Mouse (Mus musculus): ENCODE results near the gene Samd4b. TPM values are rescaled to one million over a fixed set of nuclear protein-coding genes. Genes with fewer than 3 reads are reported as not detected.

Samd4b gene
- polyA plus RNA-seq, 1 experiment from 2014 or later = 40.2 TPM

DNA sequence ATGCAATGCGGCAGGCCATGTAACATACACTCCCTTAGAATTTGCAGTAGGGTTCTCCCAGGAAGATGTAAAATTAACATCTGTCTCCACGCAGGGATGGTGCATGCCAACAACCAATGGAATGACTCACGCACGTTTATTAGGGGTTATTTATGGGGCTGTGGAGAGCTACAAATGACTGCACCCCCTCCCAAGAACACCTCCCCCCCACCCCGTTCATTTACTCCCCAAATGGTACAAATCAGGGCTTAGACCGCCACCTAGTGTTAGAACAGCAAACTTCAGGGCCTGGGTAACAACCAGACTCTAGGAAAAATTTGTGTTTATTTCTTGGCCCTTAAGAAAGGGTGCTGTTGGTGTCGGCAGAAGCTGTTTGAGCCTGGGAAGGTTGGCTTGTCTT is 3.7 kb upstream of the Samd4b start:
- Histone ChIP-seq H3K36me3 (no peaks in the 10 kb centered on the region), H3K27me3 (ENCODE audit: low read depth, poor library complexity, severe bottlenecking) (no peaks in the 10 kb centered on the region), H3K27ac (no peak overlapping the region), H3K4me1 (peaks cover 7% of the 10 kb centered on the region), H3K4me3 (no peak overlapping the region), H3K9me3 (replicated peaks) (no peaks in the 10 kb centered on the region)
- DNase-seq (ENCODE audit: low spot score) = peak; percentile 72
- 26% methylated on average over 7 of the region's 7 CpGs for WGBS

DNA sequence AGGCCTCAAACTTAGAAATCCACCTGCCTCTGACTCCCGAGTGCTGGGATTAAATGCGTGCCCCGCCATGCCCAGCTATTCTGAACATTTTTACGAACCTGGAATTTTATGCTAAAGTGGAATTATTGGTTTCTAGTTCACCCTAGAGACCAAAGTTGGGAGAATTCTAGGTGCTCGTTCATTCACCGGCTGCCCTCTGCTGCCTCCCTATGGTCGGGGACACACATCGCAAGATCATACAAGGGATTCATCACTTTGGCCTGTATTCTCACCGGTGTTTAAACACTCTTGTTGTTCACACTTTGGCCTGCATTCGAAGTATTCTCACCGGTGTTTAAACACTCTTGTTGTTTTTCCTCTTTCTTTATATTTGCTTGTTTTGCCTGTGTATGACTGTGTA is 3.1 kb upstream of the Samd4b start:
- H3K36me3 ChIP-seq = no peaks in the 10 kb centered on the region
- peaks cover 14% of the 10 kb centered on the region for H3K4me1 ChIP-seq
- peak; percentile 71 for DNase-seq (ENCODE audit: low spot score)
- 13% methylated on average over 11 of the region's 11 CpGs for WGBS
- H3K27me3 ChIP-seq (ENCODE audit: low read depth, poor library complexity, severe bottlenecking) = no peaks in the 10 kb centered on the region
- H3K4me3 ChIP-seq = no peak overlapping the region
- no peak overlapping the region for H3K27ac ChIP-seq
- H3K9me3 ChIP-seq (replicated peaks) = no peaks in the 10 kb centered on the region

DNA sequence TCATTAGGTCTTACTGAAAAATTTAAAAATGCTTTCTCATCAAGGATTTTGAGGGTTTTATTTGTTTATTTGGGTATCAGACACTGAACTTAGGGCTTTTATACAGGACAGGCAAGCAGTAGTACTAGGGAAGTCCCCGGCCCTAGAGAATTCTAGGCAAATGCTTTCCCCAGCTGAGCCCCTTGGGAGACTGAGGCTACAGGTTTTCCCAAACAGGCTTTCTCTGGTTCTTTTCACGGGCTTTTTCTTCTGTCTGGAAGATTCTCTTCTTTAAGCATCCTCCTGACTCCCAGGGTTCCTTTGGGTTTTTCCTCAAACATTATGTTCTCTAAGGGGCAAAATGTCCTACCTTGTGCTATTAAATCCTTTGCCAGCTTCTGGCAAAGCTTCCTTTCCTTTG is 1.0 kb upstream of the Samd4b start:
- WGBS = 82% methylated on average over 2 of the region's 2 CpGs
- Histone ChIP-seq H3K9me3 (replicated peaks) (no peaks in the 10 kb centered on the region), H3K27me3 (ENCODE audit: low read depth, poor library complexity, severe bottlenecking) (no peaks in the 10 kb centered on the region), H3K27ac (peak overlapping the region; percentile 92), H3K4me1 (peaks cover 23% of the 10 kb centered on the region), H3K4me3 (no peak overlapping the region), H3K36me3 (peaks cover 11% of the 10 kb centered on the region)
- no peak for DNase-seq (ENCODE audit: low spot score)

DNA sequence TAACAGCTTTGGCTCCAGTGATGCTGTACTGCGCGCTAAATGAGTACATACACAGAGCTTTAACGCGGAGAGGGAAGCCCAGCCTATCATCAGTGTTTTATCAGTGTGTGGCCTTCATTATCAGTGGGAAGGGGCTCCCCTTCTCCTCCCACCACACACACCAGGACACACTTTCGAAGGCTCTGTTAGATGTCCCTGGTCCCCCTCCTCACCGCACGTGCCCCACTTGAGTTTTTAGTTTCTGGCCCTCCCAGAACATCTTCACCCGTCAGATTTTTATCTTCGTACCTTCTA is 720 bp downstream of the Samd4b start:
- Histone ChIP-seq H3K4me3 (peak overlapping the region; percentile 80), H3K4me1 (peaks cover 40% of the 10 kb centered on the region), H3K27ac (peak overlapping the region; percentile 92), H3K9me3 (replicated peaks) (no peaks in the 10 kb centered on the region), H3K36me3 (peaks cover 11% of the 10 kb centered on the region), H3K27me3 (ENCODE audit: low read depth, poor library complexity, severe bottlenecking) (no peaks in the 10 kb centered on the region)
- no peak for DNase-seq (ENCODE audit: low spot score)
- WGBS = 12% methylated on average over 9 of the region's 9 CpGs

- peaks cover 46% of the 10 kb centered on the region for H3K4me1 ChIP-seq
- H3K36me3 ChIP-seq = peaks cover 14% of the 10 kb centered on the region
- 41% methylated on average over 20 of the region's 20 CpGs for WGBS
- no peaks in the 10 kb centered on the region for H3K9me3 ChIP-seq (replicated peaks)
- H3K4me3 ChIP-seq = peak overlapping the region; percentile 80
- H3K27ac ChIP-seq = peak overlapping the region; percentile 92
- no peaks in the 10 kb centered on the region for H3K27me3 ChIP-seq (ENCODE audit: low read depth, poor library complexity, severe bottlenecking)
- peak; percentile 50 for DNase-seq (ENCODE audit: low spot score)
These were observed 1.3 kb downstream of the Samd4b start for GRCm38 (mm10) chr7:28596436-28597276.

DNA sequence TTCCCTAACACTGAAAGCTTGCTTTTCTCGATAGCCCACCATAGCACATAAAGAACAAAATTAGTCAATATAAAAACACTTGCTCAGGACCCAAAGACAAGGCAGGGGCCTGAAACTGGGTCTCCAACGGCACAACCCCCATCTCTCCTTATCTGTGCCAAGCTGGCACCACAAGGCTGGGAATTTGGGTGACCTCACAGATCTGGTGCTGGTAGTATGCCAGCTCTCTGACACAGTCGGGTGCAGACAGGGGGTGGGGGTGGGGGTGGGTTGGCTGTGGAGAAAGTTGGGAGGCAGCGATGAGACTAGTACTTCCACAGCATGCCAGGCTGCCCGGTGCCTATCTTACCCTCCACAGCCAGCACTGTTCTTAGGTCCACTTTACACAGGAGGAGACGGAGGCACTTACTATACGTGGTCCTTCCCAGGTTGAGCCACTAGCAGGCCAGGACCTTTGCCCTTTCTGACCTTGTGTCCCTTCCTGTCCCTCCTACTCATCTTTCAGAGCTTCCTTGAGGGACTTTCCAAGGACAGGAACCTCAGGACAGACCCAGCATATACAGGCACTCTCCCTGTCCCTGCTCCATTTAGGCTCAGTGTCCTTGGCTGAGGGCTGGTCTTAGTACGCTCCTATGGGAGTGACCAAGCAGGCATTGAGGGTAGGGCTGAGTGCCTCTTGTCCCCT is 2.1 kb downstream of the Samd4b start:
- no peak for DNase-seq (ENCODE audit: low spot score)
- Histone ChIP-seq H3K4me3 (peak overlapping the region; percentile 80), H3K4me1 (peaks cover 46% of the 10 kb centered on the region), H3K9me3 (replicated peaks) (no peaks in the 10 kb centered on the region), H3K36me3 (peaks cover 20% of the 10 kb centered on the region), H3K27me3 (ENCODE audit: low read depth, poor library complexity, severe bottlenecking) (no peaks in the 10 kb centered on the region), H3K27ac (peak overlapping the region; percentile 92; the same call in 1 of the 2 replicates)
- WGBS = 75% methylated on average over 8 of the region's 8 CpGs

- no peaks in the 10 kb centered on the region for H3K9me3 ChIP-seq (replicated peaks)
- H3K27me3 ChIP-seq (ENCODE audit: low read depth, poor library complexity, severe bottlenecking) = no peaks in the 10 kb centered on the region
- peaks cover 20% of the 10 kb centered on the region for H3K36me3 ChIP-seq
- 52% methylated on average over 14 of the region's 14 CpGs for WGBS
- peaks cover 59% of the 10 kb centered on the region for H3K4me1 ChIP-seq
- DNase-seq (ENCODE audit: low spot score) = no peak
- H3K4me3 ChIP-seq = no peak overlapping the region
- peak overlapping the region; percentile 25; the same call in 1 of the 2 replicates for H3K27ac ChIP-seq
These were observed 4.5 kb downstream of the Samd4b start for GRCm38 (mm10) chr7:28593206-28594111.

GRCm38 (mm10) chr7:28591862-28592261 is 6.1 kb downstream of the Samd4b start:
- peaks cover 20% of the 10 kb centered on the region for H3K36me3 ChIP-seq
- WGBS = 69% methylated on average over 1 of the region's 1 CpGs
- DNase-seq (ENCODE audit: low spot score) = no peak
- H3K4me1 ChIP-seq = peaks cover 69% of the 10 kb centered on the region
- H3K27me3 ChIP-seq (ENCODE audit: low read depth, poor library complexity, severe bottlenecking) = no peaks in the 10 kb centered on the region
- H3K9me3 ChIP-seq (replicated peaks) = no peaks in the 10 kb centered on the region
- no peak overlapping the region for H3K27ac ChIP-seq
- H3K4me3 ChIP-seq = no peak overlapping the region

DNA sequence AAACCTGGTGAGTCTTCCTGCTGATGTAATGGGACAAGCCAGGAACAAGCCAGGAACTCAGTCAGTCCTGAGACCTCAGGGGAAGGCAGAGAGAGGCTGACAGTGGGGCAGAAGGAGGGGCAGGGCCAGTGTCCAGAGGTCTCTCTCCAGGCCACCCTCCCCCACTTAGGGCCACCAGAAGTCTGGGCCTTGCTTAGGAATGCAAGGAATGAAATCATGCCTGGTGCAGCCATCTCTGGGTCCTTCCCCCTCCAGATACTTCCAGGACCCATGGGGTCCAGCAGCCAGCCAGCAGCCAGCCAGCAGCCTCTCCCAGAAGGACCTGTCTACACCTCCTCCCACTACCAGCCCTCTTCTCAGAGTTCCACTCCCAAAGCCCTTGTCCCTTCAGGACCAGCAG is 10.3 kb downstream of the Samd4b start:
- DNase-seq (ENCODE audit: low spot score) = no peak
- no peaks in the 10 kb centered on the region for H3K27me3 ChIP-seq (ENCODE audit: low read depth, poor library complexity, severe bottlenecking)
- H3K4me3 ChIP-seq = no peak overlapping the region
- no peaks in the 10 kb centered on the region for H3K9me3 ChIP-seq (replicated peaks)
- H3K4me1 ChIP-seq = peaks cover 71% of the 10 kb centered on the region
- peak overlapping the region; percentile 78 for H3K27ac ChIP-seq
- peaks cover 12% of the 10 kb centered on the region; the same call in 1 of the 2 replicates for H3K36me3 ChIP-seq

DNA sequence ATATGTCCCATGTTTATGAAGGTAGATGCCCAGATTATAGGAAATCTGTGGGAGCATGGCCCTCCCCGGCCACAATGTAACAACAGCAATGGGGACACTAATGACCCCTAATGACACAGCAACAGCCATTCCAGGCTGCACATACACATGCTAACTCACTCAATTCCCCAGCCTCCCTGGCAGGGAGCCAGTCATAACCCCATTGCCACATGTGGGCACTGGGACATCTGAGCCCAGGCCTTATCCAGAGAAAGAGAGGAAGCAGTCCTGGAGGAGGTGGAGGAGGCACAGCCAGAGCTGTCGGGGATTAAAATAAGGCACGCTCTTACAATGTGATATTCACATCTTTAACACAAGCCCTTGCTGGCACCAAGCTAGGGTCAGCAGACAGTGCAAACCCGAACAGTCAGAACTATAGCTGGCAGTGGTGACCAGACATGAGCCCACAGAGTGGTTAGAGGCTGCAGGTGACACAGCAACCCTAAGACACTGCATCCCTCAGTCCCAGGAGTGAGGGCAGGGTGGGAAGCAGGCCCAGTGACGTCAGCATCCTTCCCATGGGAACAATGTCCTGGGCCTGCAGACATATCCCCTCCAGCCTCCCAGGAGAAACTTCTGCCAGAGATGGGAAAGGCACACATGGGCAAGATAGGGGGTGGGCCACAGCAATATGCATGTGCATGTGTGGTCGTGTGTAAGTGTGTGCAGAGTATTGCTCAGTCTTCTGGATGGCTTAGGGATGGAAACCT is 11.1 kb downstream of the Samd4b start:
- DNase-seq (ENCODE audit: low spot score) = no peak

GRCm38 (mm10) chr7:28585001-28585400 is 12.9 kb downstream of the Samd4b start:
- no peak overlapping the region for H3K4me3 ChIP-seq
- WGBS = 87% methylated on average over 6 of the region's 6 CpGs
- H3K27me3 ChIP-seq (ENCODE audit: low read depth, poor library complexity, severe bottlenecking) = no peaks in the 10 kb centered on the region
- peaks cover 61% of the 10 kb centered on the region for H3K4me1 ChIP-seq
- H3K9me3 ChIP-seq (replicated peaks) = no peaks in the 10 kb centered on the region
- H3K27ac ChIP-seq = 0 out of 2 replicates have a peak overlapping the region, but pooled peaks have one; percentile 43
- H3K36me3 ChIP-seq = peaks cover 11% of the 10 kb centered on the region
- DNase-seq (ENCODE audit: low spot score) = no peak

More for the DNA sequence above, 11.1 kb downstream of the Samd4b start:
- Histone ChIP-seq H3K4me3 (no peak overlapping the region), H3K27ac (peak overlapping the region; percentile 78), H3K9me3 (replicated peaks) (no peaks in the 10 kb centered on the region), H3K4me1 (peaks cover 63% of the 10 kb centered on the region), H3K27me3 (ENCODE audit: low read depth, poor library complexity, severe bottlenecking) (no peaks in the 10 kb centered on the region), H3K36me3 (peaks cover 11% of the 10 kb centered on the region)
- 84% methylated on average over 6 of the region's 6 CpGs for WGBS

DNA sequence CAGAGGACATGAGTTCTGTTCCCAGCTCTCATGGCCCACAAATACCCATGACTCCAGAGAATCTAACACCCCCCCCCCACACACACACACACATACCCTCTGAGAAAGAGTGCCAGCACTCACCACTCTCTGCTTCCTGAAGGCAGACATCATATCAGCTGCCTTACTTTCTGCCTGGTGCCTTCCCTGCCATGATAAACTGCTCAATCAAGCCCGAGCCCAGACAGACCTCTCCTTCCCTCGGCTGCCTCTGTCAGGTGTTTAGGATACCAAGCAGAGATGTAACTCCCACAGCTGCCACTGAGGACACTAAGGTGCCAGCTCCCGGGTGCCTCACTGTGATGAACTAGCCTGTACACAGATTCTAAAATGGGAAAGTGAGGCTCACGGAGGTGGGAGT is 13.5 kb downstream of the Samd4b start:
- no peaks in the 10 kb centered on the region for H3K9me3 ChIP-seq (replicated peaks)
- H3K27me3 ChIP-seq (ENCODE audit: low read depth, poor library complexity, severe bottlenecking) = no peaks in the 10 kb centered on the region
- peaks cover 14% of the 10 kb centered on the region for H3K36me3 ChIP-seq
- peaks cover 58% of the 10 kb centered on the region for H3K4me1 ChIP-seq
- 70% methylated on average over 4 of the region's 4 CpGs for WGBS
- H3K4me3 ChIP-seq = no peak overlapping the region
- no peak overlapping the region for H3K27ac ChIP-seq
- DNase-seq (ENCODE audit: low spot score) = no peak

Measured in limb, embryonic 10.5 days (tissue).